8 mouse cellular contexts compared by ENCODE assay signal in genomic region chr8:110844941-110845340, GRCm38 (mm10). TPM values are rescaled to one million over a fixed set of nuclear protein-coding genes. Genes with fewer than 3 reads are reported as not detected.
DNase-seq lines count a peak whose midpoint lies in the region; ATAC-seq and TF ChIP-seq lines count a peak whose summit lies in the region.

No protein-coding gene starts in this region.

- no peak overlapping the region for H3K27ac ChIP-seq in forebrain, embryonic 10.5 days
- no peak overlapping the region for H3K27ac ChIP-seq in forebrain, postnatal 0 days (ENCODE audit: low read depth, low read length)
- H3K27ac ChIP-seq in neural tube, embryonic 11.5 days (ENCODE audit: low read depth, low read length) = no peak overlapping the region
- H3K27ac ChIP-seq in liver, embryonic 14.5 days = no peak overlapping the region

- no peak overlapping the region for H3K4me2 ChIP-seq in forebrain, postnatal 0 days (ENCODE audit: low read depth)
- 0 out of 2 replicates have a peak overlapping the region, but pooled peaks have one; percentile 83 for H3K4me2 ChIP-seq in neural tube, embryonic 11.5 days (ENCODE audit: low read depth)
- H3K4me2 ChIP-seq in liver, embryonic 14.5 days (ENCODE audit: low read depth) = peak overlapping the region; percentile 96

- peak overlapping the region; percentile 72 for H3K4me3 ChIP-seq in forebrain, embryonic 10.5 days
- no peak overlapping the region for H3K4me3 ChIP-seq in forebrain, postnatal 0 days (ENCODE audit: low read depth, low read length)
- H3K4me3 ChIP-seq in neural tube, embryonic 11.5 days (ENCODE audit: low read depth, low read length) = peak overlapping the region; percentile 91
- peak overlapping the region; percentile 29 to 82; a peak in 3 of 4 replicates for H3K4me3 ChIP-seq in liver, embryonic 14.5 days (ENCODE audit: insufficient read depth in 1 of 2, low read depth in 2 of 2, low read length in 2 of 2)

- no peak for ATAC-seq in forebrain, postnatal 0 days
- ATAC-seq in neural tube, embryonic 11.5 days (ENCODE audit: insufficient read depth, low FRiP score, low TSS enrichment) = no peak
- no peak for ATAC-seq in liver, embryonic 14.5 days (ENCODE audit: insufficient read depth)

- DNase-seq in forebrain, embryonic 10.5 days (ENCODE audit: extremely low spot score, low spot score) = no peak
- DNase-seq in forebrain, postnatal 0 days = no peak
- DNase-seq in neural tube, embryonic 11.5 days (ENCODE audit: low spot score) = no peak
- no peak for DNase-seq in neural tube, embryonic 10.5 days (ENCODE audit: extremely low spot score, low spot score)
- no peak for DNase-seq in liver, embryonic 14.5 days (ENCODE audit: low read depth in 3 of 3, low spot score in 3 of 3)
- no peak for DNase-seq in right cerebral cortex, adult 18-20 months
- DNase-seq in thymus, postnatal 25 days = no peak
- no peak for DNase-seq in layer of hippocampus, adult 11-12 months (ENCODE audit: low spot score)

- 87% methylated on average over 3 of the region's 3 CpGs for WGBS in forebrain, embryonic 10.5 days
- 77% methylated on average over 3 of the region's 3 CpGs for WGBS in forebrain, postnatal 0 days
- WGBS in neural tube, embryonic 11.5 days = 88% methylated on average over 3 of the region's 3 CpGs
- WGBS in liver, embryonic 14.5 days (ENCODE audit: insufficient replicate concordance) = 48% methylated on average over 3 of the region's 3 CpGs

- H3K9me3 ChIP-seq in forebrain, embryonic 10.5 days = no peaks in the 10 kb centered on the region
- H3K9me3 ChIP-seq in forebrain, postnatal 0 days (ENCODE audit: low read length) = no peaks in the 10 kb centered on the region
- H3K9me3 ChIP-seq in neural tube, embryonic 11.5 days (ENCODE audit: control insufficient read depth, low read length) = no peaks in the 10 kb centered on the region
- no peaks in the 10 kb centered on the region for H3K9me3 ChIP-seq in liver, embryonic 14.5 days (ENCODE audit: control insufficient read depth, low read length)

- TF ChIP-seq CTCF in forebrain, postnatal 0 days (IDR thresholded peaks at IDR 0.05; ENCODE audit: low read depth) = no peak
- no peak for TF ChIP-seq CTCF in liver, embryonic 14.5 days (IDR thresholded peaks at IDR 0.05; ENCODE audit: low read depth)

- peaks cover 24% of the 10 kb centered on the region for H3K4me1 ChIP-seq in forebrain, embryonic 10.5 days
- H3K4me1 ChIP-seq in forebrain, postnatal 0 days (ENCODE audit: insufficient read depth) = peaks cover 16% of the 10 kb centered on the region
- peaks cover 7% of the 10 kb centered on the region for H3K4me1 ChIP-seq in neural tube, embryonic 11.5 days (ENCODE audit: control insufficient read depth, insufficient read depth, low read length)
- peaks cover 16 to 20% of the 10 kb centered on the region in 2 experiments for H3K4me1 ChIP-seq in liver, embryonic 14.5 days (replicated peaks; ENCODE audit: control insufficient read depth in 2 of 2, insufficient read depth in 2 of 2, low read length in 1 of 2)

- H3K9ac ChIP-seq in forebrain, postnatal 0 days = no peak overlapping the region
- H3K9ac ChIP-seq in neural tube, embryonic 11.5 days (ENCODE audit: low read length) = no peak overlapping the region
- peak overlapping the region; percentile 84; the same call in 1 of the 2 replicates for H3K9ac ChIP-seq in liver, embryonic 14.5 days (replicated peaks)

- H3K27me3 ChIP-seq in forebrain, embryonic 10.5 days (ENCODE audit: poor library complexity, severe bottlenecking) = no peaks in the 10 kb centered on the region
- no peaks in the 10 kb centered on the region for H3K27me3 ChIP-seq in forebrain, postnatal 0 days (ENCODE audit: insufficient read depth, low read length)
- no peaks in the 10 kb centered on the region for H3K27me3 ChIP-seq in neural tube, embryonic 11.5 days (ENCODE audit: control insufficient read depth, insufficient read depth, low read length)
- no peaks in the 10 kb centered on the region for H3K27me3 ChIP-seq in liver, embryonic 14.5 days (ENCODE audit: control insufficient read depth, insufficient read depth, low read length)

- peaks cover 58% of the 10 kb centered on the region for H3K36me3 ChIP-seq in forebrain, embryonic 10.5 days (replicated peaks)
- peaks cover 41% of the 10 kb centered on the region for H3K36me3 ChIP-seq in forebrain, postnatal 0 days (ENCODE audit: insufficient read depth)
- H3K36me3 ChIP-seq in neural tube, embryonic 11.5 days (ENCODE audit: control insufficient read depth, insufficient read depth, low read length) = peaks cover 9% of the 10 kb centered on the region
- peaks cover 46% of the 10 kb centered on the region for H3K36me3 ChIP-seq in liver, embryonic 14.5 days (replicated peaks; ENCODE audit: control insufficient read depth, insufficient read depth, low read depth)

- no peak for TF ChIP-seq EP300 in liver, embryonic 14.5 days (IDR thresholded peaks at IDR 0.05; ENCODE audit: low read depth)

RNA-seq across cellular contexts. Expression of gene Cog4, which starts 1.5 kb away (rescaled TPM):
- polyA plus RNA-seq in forebrain, embryonic 10.5 days (2016; fragmentation: Nextera tagmentation; extraction: Ambion mirVana) = 71.0 and 73.2 TPM in 2 replicates
- total RNA-seq in forebrain, postnatal 0 days (2014; rRNA removed) = 50.5 and 63.5 TPM in 2 replicates
- polyA plus RNA-seq in forebrain, postnatal 0 days (2015; fragmentation: Nextera tagmentation; extraction: Ambion mirVana) = 35.2 and 45.3 TPM in 2 replicates
- 71.0 and 73.5 TPM in 2 replicates for polyA plus RNA-seq in neural tube, embryonic 11.5 days (2014; fragmentation: Nextera tagmentation; extraction: Ambion mirVana)
- polyA plus RNA-seq in liver, embryonic 14.5 days (2012; rRNA removed) = 12.8 and 14.7 TPM in 2 replicates
- polyA plus RNA-seq in liver, embryonic 14.5 days (2014; fragmentation: Nextera tagmentation; extraction: Ambion mirVana) = 23.8 and 25.3 TPM in 2 replicates

RNA-seq across cellular contexts. Expression of gene Sf3b3, which starts 1.6 kb away (rescaled TPM):
- 247 and 254 TPM in 2 replicates for polyA plus RNA-seq in forebrain, embryonic 10.5 days (2016; fragmentation: Nextera tagmentation; extraction: Ambion mirVana)
- total RNA-seq in forebrain, postnatal 0 days (2014; rRNA removed) = 80.3 and 99.2 TPM in 2 replicates
- 52.9 and 64.8 TPM in 2 replicates for polyA plus RNA-seq in forebrain, postnatal 0 days (2015; fragmentation: Nextera tagmentation; extraction: Ambion mirVana)
- polyA plus RNA-seq in neural tube, embryonic 11.5 days (2014; fragmentation: Nextera tagmentation; extraction: Ambion mirVana) = 201 and 217 TPM in 2 replicates
- 31.3 and 34.2 TPM in 2 replicates for polyA plus RNA-seq in liver, embryonic 14.5 days (2012; rRNA removed)
- 54.7 and 60.8 TPM in 2 replicates for polyA plus RNA-seq in liver, embryonic 14.5 days (2014; fragmentation: Nextera tagmentation; extraction: Ambion mirVana)

RNA-seq across cellular contexts. Expression of gene Il34, which starts 39.2 kb away (rescaled TPM):
- polyA plus RNA-seq in forebrain, embryonic 10.5 days (2016; fragmentation: Nextera tagmentation; extraction: Ambion mirVana) = 0.24 and 0.25 TPM in 2 replicates
- 10.2 and 11.1 TPM in 2 replicates for total RNA-seq in forebrain, postnatal 0 days (2014; rRNA removed)
- polyA plus RNA-seq in forebrain, postnatal 0 days (2015; fragmentation: Nextera tagmentation; extraction: Ambion mirVana) = 8.8 and 9.1 TPM in 2 replicates
- not detected in 2 replicates for polyA plus RNA-seq in neural tube, embryonic 11.5 days (2014; fragmentation: Nextera tagmentation; extraction: Ambion mirVana)
- polyA plus RNA-seq in liver, embryonic 14.5 days (2012; rRNA removed) = 0.11 TPM in 1 of 2 replicates, not detected in the other
- polyA plus RNA-seq in liver, embryonic 14.5 days (2014; fragmentation: Nextera tagmentation; extraction: Ambion mirVana) = not detected in 2 replicates

RNA-seq across cellular contexts. Expression of gene Fuk, which starts 57.3 kb away (rescaled TPM):
- 13.5 and 13.8 TPM in 2 replicates for polyA plus RNA-seq in forebrain, embryonic 10.5 days (2016; fragmentation: Nextera tagmentation; extraction: Ambion mirVana)
- total RNA-seq in forebrain, postnatal 0 days (2014; rRNA removed) = 8.8 and 12.4 TPM in 2 replicates
- polyA plus RNA-seq in forebrain, postnatal 0 days (2015; fragmentation: Nextera tagmentation; extraction: Ambion mirVana) = 3.5 and 4.5 TPM in 2 replicates
- 6.4 and 7.5 TPM in 2 replicates for polyA plus RNA-seq in neural tube, embryonic 11.5 days (2014; fragmentation: Nextera tagmentation; extraction: Ambion mirVana)
- 2.5 and 2.8 TPM in 2 replicates for polyA plus RNA-seq in liver, embryonic 14.5 days (2012; rRNA removed)
- 1.3 and 1.5 TPM in 2 replicates for polyA plus RNA-seq in liver, embryonic 14.5 days (2014; fragmentation: Nextera tagmentation; extraction: Ambion mirVana)
